Mouse (Mus musculus) Patski (cell line): ENCODE measurements around the gene St7. TPM values are rescaled to one million over a fixed set of nuclear protein-coding genes. Genes with fewer than 3 reads are reported as not detected.

Source experiments
- ATAC-seq: fragments of 100-300 bp; one replicate; pipeline ENCODE4 v1.8.0; 2021
- CTCF ChIA-PET: fragments of 350-600 bp; sonication (Branson Sonifier 250); formaldehyde crosslinking; loops from one replicate; lab custom pipeline; 2022; ENCODE audit warnings: inconsistent platforms; lab: Charles Lee
- POLR2A ChIA-PET: fragments of 350-600 bp; sonication (Branson Sonifier 250); formaldehyde crosslinking; loops from one replicate; lab custom pipeline; 2022; ENCODE audit warnings: antibody characterized with exemption, inconsistent platforms; lab: Charles Lee
- DNase-seq: peaks from one replicate; pipeline ENCODE4 v3.0.0-alpha.2; 2011; ENCODE audit warnings: low read depth, low spot score
- H3K27me3 ChIP-seq: fragments of 371-371 bp; one replicate; pipeline ENCODE4 v1.5.1; 2021
- CTCF ChIP-seq: fragments of 100-300 bp; IDR thresholded peaks from one replicate; pipeline ENCODE4 v1.5.1; 2021
- in situ Hi-C: fragments of 300-500 bp; cut with MboI; formaldehyde crosslinking; loops from 3 replicates; pipeline ENCODE4 v1.11.1; 2018; ENCODE audit warnings: low pct_unique_long_range_greater_than_20kb, mixed read lengths
- polyA plus RNA-seq: library from polyadenylated mRNA; unstranded; gene quantifications from one replicate; pipeline ENCODE4 v1.2.3, GENCODE M21; 2021

The St7 gene
- polyA plus RNA-seq, 1 experiment from 2014 or later = 23.1 TPM

- in situ Hi-C loops = no loop called here
Measured at GRCm38 (mm10) chr6:17913315-17913714, 220.6 kb downstream of the St7 start.

GRCm38 (mm10) chr6:17914300-17914699 is 221.6 kb downstream of the St7 start:
- no peaks in the 10 kb centered on the region for H3K27me3 ChIP-seq
- TF ChIP-seq CTCF = no peak
- CTCF ChIA-PET = no interaction called here
- DNase-seq (no peak), ATAC-seq (no peak)
- in situ Hi-C loops = no loop called here
- POLR2A ChIA-PET = no interaction called here

More at GRCm38 (mm10) chr6:17913315-17913714, 220.6 kb downstream of the St7 start:
- H3K27me3 ChIP-seq = no peaks in the 10 kb centered on the region
- ATAC-seq (no peak), DNase-seq (no peak)
- POLR2A ChIA-PET = no interaction called here
- no peak for TF ChIP-seq CTCF
- CTCF ChIA-PET = interaction anchor here (1.5 kb wide), 1 partner anchor 11 kb away, joined by 3 read pairs; no protein-coding TSS in a partner anchor

GRCm38 (mm10) chr6:17917233-17917632 is 224.5 kb downstream of the St7 start:
- no peak for TF ChIP-seq CTCF
- in situ Hi-C loops = no loop called here
- H3K27me3 ChIP-seq = no peaks in the 10 kb centered on the region
- no peak for ATAC-seq
- ChIA-PET POLR2A (no interaction called here), CTCF (interaction anchor here (0.9 kb wide), 1 partner anchor 29 kb away, joined by 3 read pairs; no protein-coding TSS in a partner anchor)
- no peak for DNase-seq

- TF ChIP-seq CTCF = no peak
- CTCF ChIA-PET = no interaction called here
- H3K27me3 ChIP-seq = no peaks in the 10 kb centered on the region
- POLR2A ChIA-PET = no interaction called here
- ATAC-seq (no peak), DNase-seq (no peak)
- in situ Hi-C loops = no loop called here
Measured at GRCm38 (mm10) chr6:17922180-17922579, 229.4 kb downstream of the St7 start.

- DNase-seq (no peak), ATAC-seq (no peak)
- ChIA-PET CTCF (interaction anchor here (1.0 to 1.6 kb wide), 3 partner anchors 13 to 38 kb away, joined by 3 to 5 read pairs (median 5); no protein-coding TSS in a partner anchor), POLR2A (no interaction called here)
- H3K27me3 ChIP-seq = no peaks in the 10 kb centered on the region
- in situ Hi-C loops = no loop called here
- no peak for TF ChIP-seq CTCF
Measured at GRCm38 (mm10) chr6:17922967-17923366, 230.2 kb downstream of the St7 start.

- ATAC-seq = peak; percentile 87
- ChIA-PET CTCF (interaction anchor here (1.0 to 1.6 kb wide), 4 partner anchors 11 to 38 kb away, joined by 3 to 5 read pairs (median 4); no protein-coding TSS in a partner anchor), POLR2A (no interaction called here)
- H3K27me3 ChIP-seq = no peaks in the 10 kb centered on the region
- TF ChIP-seq CTCF = no peak
- peak; percentile 68 for DNase-seq
- in situ Hi-C loops = no loop called here
Measured at GRCm38 (mm10) chr6:17923370-17923769, 230.6 kb downstream of the St7 start.

GRCm38 (mm10) chr6:17923894-17924505 is 231.3 kb downstream of the St7 start:
- no peaks in the 10 kb centered on the region for H3K27me3 ChIP-seq
- in situ Hi-C loops = no loop called here
- POLR2A ChIA-PET = no interaction called here
- no peak for ATAC-seq
- DNase-seq = no peak
- no peak for TF ChIP-seq CTCF
- CTCF ChIA-PET = interaction anchor here (1.3 to 1.6 kb wide), 5 partner anchors 12 to 152 kb away, joined by 3 to 5 read pairs (median 5); no protein-coding TSS in a partner anchor

- no peaks in the 10 kb centered on the region for H3K27me3 ChIP-seq
- ATAC-seq (no peak), DNase-seq (no peak)
- in situ Hi-C loops = no loop called here
- TF ChIP-seq CTCF = peak; percentile 86
- POLR2A ChIA-PET = no interaction called here
- CTCF ChIA-PET = interaction anchor here (0.9 to 1.6 kb wide), 4 partner anchors 10 to 161 kb away, joined by 3 to 5 read pairs (median 4); no protein-coding TSS in a partner anchor
Measured at GRCm38 (mm10) chr6:17925267-17925666, 232.5 kb downstream of the St7 start.

GRCm38 (mm10) chr6:17927746-17928145 is 235.0 kb downstream of the St7 start:
- POLR2A ChIA-PET = no interaction called here
- no peak for TF ChIP-seq CTCF
- DNase-seq (no peak), ATAC-seq (no peak)
- CTCF ChIA-PET = no interaction called here
- in situ Hi-C loops = no loop called here
- no peaks in the 10 kb centered on the region for H3K27me3 ChIP-seq

GRCm38 (mm10) chr6:17931187-17931586 is 238.5 kb downstream of the St7 start:
- no peaks in the 10 kb centered on the region for H3K27me3 ChIP-seq
- ChIA-PET POLR2A (no interaction called here), CTCF (no interaction called here)
- DNase-seq (no peak), ATAC-seq (no peak)
- in situ Hi-C loops = loop anchor here (5.0 kb wide), 1 partner anchor 146 kb away; no protein-coding TSS in a partner anchor
- TF ChIP-seq CTCF = no peak

- POLR2A ChIA-PET = no interaction called here
- CTCF ChIA-PET = no interaction called here
- no peak for DNase-seq
- in situ Hi-C loops = loop anchor here (5.0 kb wide), 1 partner anchor 145 kb away; no protein-coding TSS in a partner anchor
- TF ChIP-seq CTCF = no peak
- no peak for ATAC-seq
- H3K27me3 ChIP-seq = no peaks in the 10 kb centered on the region
Measured at GRCm38 (mm10) chr6:17931835-17932234, 239.1 kb downstream of the St7 start.
